10 mouse cellular contexts compared by ENCODE assay signal in genomic region chr14:118050990-118051389, GRCm38 (mm10). TPM values are rescaled to one million over a fixed set of nuclear protein-coding genes. Genes with fewer than 3 reads are reported as not detected.
DNase-seq lines count a peak whose midpoint lies in the region; ATAC-seq and TF ChIP-seq lines count a peak whose summit lies in the region.
"Had no signal": no experiment of that assay in that cellular context is flagged by ENCODE, and none has a peak within 500 bp of the region (broad histone marks: within the 10 kb centered on the region; RNA-seq: fewer than 3 reads in every experiment).

No protein-coding gene starts in this region.

- intact Hi-C loops in gastrocnemius, postnatal 36 days (cut with DNase I), result no loop called here

- H3K4me1 ChIP-seq in neural tube, embryonic 12.5 days, result peaks cover 26% of the 10 kb centered on the region
- H3K4me1 ChIP-seq in forebrain, embryonic 15.5 days, result peaks cover 20% of the 10 kb centered on the region
- H3K4me1 ChIP-seq in lung, embryonic 14.5 days (ENCODE audit: insufficient read depth), result no peaks in the 10 kb centered on the region; the same call in 1 of the 2 replicates

- H3K4me3 ChIP-seq in neural tube, embryonic 12.5 days, result no peak overlapping the region
- no peak overlapping the region for H3K4me3 ChIP-seq in forebrain, embryonic 15.5 days
- H3K4me3 ChIP-seq in lung, embryonic 14.5 days (ENCODE audit: low read depth, low read length), result no peak overlapping the region
- H3K4me3 ChIP-seq: liver, embryonic 15.5 days had no signal

- no peak for DNase-seq in neural tube, embryonic 10.5 days (ENCODE audit: extremely low spot score, low spot score)
- DNase-seq in lung, embryonic 14.5 days, result peak; percentile 83
- DNase-seq in yolk sac, embryonic 10.5 days (ENCODE audit: low spot score), result peak; percentile 23
- no peak for DNase-seq in gastrocnemius, postnatal 36 days
- DNase-seq in adrenal gland, adult 8-10 months, result no peak
- DNase-seq: heart, postnatal 36 days; thymus, adult 18-20 months had no signal

- TF ChIP-seq CTCF in lung, embryonic 14.5 days (IDR thresholded peaks at IDR 0.05; ENCODE audit: low read depth), result no peak

- no peak overlapping the region for H3K27ac ChIP-seq in neural tube, embryonic 12.5 days
- H3K27ac ChIP-seq in forebrain, embryonic 15.5 days (replicated peaks), result peak overlapping the region; percentile 65; the same call in 1 of the 2 replicates
- no peak overlapping the region for H3K27ac ChIP-seq in lung, embryonic 14.5 days (ENCODE audit: low read depth)
- H3K27ac ChIP-seq: liver, embryonic 15.5 days had no signal

- ATAC-seq in neural tube, embryonic 12.5 days (ENCODE audit: low FRiP score, low read depth), result no peak
- no peak for ATAC-seq in forebrain, embryonic 15.5 days (replicated peaks)
- peak; percentile 85 for ATAC-seq in lung, embryonic 14.5 days (ENCODE audit: insufficient read depth)

- H3K36me3 ChIP-seq in neural tube, embryonic 12.5 days, result no peaks in the 10 kb centered on the region
- no peaks in the 10 kb centered on the region for H3K36me3 ChIP-seq in forebrain, embryonic 15.5 days
- no peaks in the 10 kb centered on the region for H3K36me3 ChIP-seq in lung, embryonic 14.5 days (ENCODE audit: insufficient read depth)
- H3K36me3 ChIP-seq: liver, embryonic 15.5 days had no signal

- no peak overlapping the region for H3K9ac ChIP-seq in neural tube, embryonic 12.5 days
- no peak overlapping the region for H3K9ac ChIP-seq in forebrain, embryonic 15.5 days (replicated peaks)
- no peak overlapping the region for H3K9ac ChIP-seq in lung, embryonic 14.5 days
- H3K9ac ChIP-seq: liver, embryonic 15.5 days had no signal

- peak overlapping the region; percentile 35; the same call in 1 of the 2 replicates for H3K4me2 ChIP-seq in neural tube, embryonic 12.5 days (replicated peaks)
- no peak overlapping the region for H3K4me2 ChIP-seq in forebrain, embryonic 15.5 days (replicated peaks)
- H3K4me2 ChIP-seq in lung, embryonic 14.5 days, result peak overlapping the region; percentile 20; the same call in 1 of the 2 replicates
- H3K4me2 ChIP-seq: liver, embryonic 15.5 days had no signal

- 73% methylated on average over 12 of the region's 12 CpGs for WGBS in neural tube, embryonic 12.5 days
- 61% methylated on average over 12 of the region's 12 CpGs for WGBS in forebrain, embryonic 15.5 days
- 55% methylated on average over 12 of the region's 12 CpGs for WGBS in lung, embryonic 14.5 days

- no peaks in the 10 kb centered on the region for H3K9me3 ChIP-seq in neural tube, embryonic 12.5 days
- H3K9me3 ChIP-seq in forebrain, embryonic 15.5 days, result no peaks in the 10 kb centered on the region
- no peaks in the 10 kb centered on the region for H3K9me3 ChIP-seq in lung, embryonic 14.5 days (ENCODE audit: low read depth, low read length)
- H3K9me3 ChIP-seq: liver, embryonic 15.5 days had no signal

- peaks cover 19% of the 10 kb centered on the region for H3K27me3 ChIP-seq in neural tube, embryonic 12.5 days (replicated peaks)
- H3K27me3 ChIP-seq in forebrain, embryonic 15.5 days, result no peaks in the 10 kb centered on the region
- H3K27me3 ChIP-seq in lung, embryonic 14.5 days (ENCODE audit: insufficient read depth, low read length), result no peaks in the 10 kb centered on the region

RNA-seq across cellular contexts. Expression of gene Dct, which starts 1.1 kb away (rescaled TPM):
- polyA plus RNA-seq in neural tube, embryonic 12.5 days (2016; fragmentation: Nextera tagmentation; extraction: Ambion mirVana), result 2.8 and 3.9 TPM in 2 replicates
- 7.2 and 7.3 TPM in 2 replicates for polyA plus RNA-seq in forebrain, embryonic 15.5 days (2015; fragmentation: Nextera tagmentation; extraction: Ambion mirVana)
- 1.1 and 1.2 TPM in 2 replicates for polyA plus RNA-seq in lung, embryonic 14.5 days (2014; fragmentation: Nextera tagmentation; extraction: Ambion mirVana)
- total RNA-seq in gastrocnemius, postnatal 36 days (2021), result under 1 TPM; 0.38 to 0.42 TPM
- under 1 TPM in 1 of 4 experiments, not detected in 3; 0.35 TPM for total RNA-seq in adrenal gland, adult 8-10 months (2022)

Comparison
In these comparisons a context has a peak if more than half of its experiments do, and no peak if none do; other contexts are left out.
1. DNase-seq: peak in lung, embryonic 14.5 days (single experiment) and yolk sac, embryonic 10.5 days (single experiment); none in neural tube, embryonic 10.5 days (single experiment), gastrocnemius, postnatal 36 days (0 of 2) and adrenal gland, adult 8-10 months (single experiment).